Mouse (Mus musculus) brain, adult 2 months (tissue): Measurements from ENCODE around the gene Dus4l.

Source experiments
- DNase-seq: peaks from one replicate; pipeline ENCODE4 v3.0.0; 2011; ENCODE audit warnings: low read depth, low spot score

The Dus4l gene

DNA sequence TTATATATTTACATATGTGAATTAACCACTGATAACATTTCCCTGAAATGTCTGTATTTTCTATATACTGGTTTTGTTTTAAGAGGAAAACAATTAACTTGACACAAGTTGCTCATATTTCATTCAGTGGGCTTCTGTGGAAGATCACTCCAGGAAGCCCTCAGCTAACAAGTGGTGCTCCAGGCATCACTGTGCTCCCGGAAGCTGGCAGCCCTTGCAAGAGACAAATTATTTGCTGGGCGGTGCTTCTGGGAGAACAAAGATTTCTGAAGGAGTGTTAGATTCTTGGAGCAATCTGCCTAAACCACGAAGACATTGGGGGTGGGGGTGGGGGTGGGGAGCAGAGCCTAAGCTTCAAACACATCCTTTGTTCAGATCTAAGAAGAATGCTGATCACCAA is 62.6 kb downstream of the Dus4l start:
- no peak for DNase-seq
